Mouse (Mus musculus) small intestine, adult 2 months (tissue): Measurements from ENCODE around the gene Zfp14.

Source experiments
- CTCF ChIP-seq: fragments of 200-500 bp; IDR thresholded peaks from 2 replicates; pipeline ENCODE4 v1.5.1; 2012; ENCODE audit warnings: low read depth, mild to moderate bottlenecking, control low read depth, inconsistent platforms, low read length, moderate library complexity, mixed read lengths; ENCODE audit not compliant: insufficient replicate concordance, insufficient read length; ENCODE audit errors: extremely low read depth
- POLR2A ChIP-seq: fragments of 200-500 bp; IDR thresholded peaks from 2 replicates; pipeline ENCODE4 v1.6.1; 2012; ENCODE audit warnings: low read depth, mild to moderate bottlenecking, control low read depth, inconsistent platforms, low read length, moderate library complexity

DNA sequence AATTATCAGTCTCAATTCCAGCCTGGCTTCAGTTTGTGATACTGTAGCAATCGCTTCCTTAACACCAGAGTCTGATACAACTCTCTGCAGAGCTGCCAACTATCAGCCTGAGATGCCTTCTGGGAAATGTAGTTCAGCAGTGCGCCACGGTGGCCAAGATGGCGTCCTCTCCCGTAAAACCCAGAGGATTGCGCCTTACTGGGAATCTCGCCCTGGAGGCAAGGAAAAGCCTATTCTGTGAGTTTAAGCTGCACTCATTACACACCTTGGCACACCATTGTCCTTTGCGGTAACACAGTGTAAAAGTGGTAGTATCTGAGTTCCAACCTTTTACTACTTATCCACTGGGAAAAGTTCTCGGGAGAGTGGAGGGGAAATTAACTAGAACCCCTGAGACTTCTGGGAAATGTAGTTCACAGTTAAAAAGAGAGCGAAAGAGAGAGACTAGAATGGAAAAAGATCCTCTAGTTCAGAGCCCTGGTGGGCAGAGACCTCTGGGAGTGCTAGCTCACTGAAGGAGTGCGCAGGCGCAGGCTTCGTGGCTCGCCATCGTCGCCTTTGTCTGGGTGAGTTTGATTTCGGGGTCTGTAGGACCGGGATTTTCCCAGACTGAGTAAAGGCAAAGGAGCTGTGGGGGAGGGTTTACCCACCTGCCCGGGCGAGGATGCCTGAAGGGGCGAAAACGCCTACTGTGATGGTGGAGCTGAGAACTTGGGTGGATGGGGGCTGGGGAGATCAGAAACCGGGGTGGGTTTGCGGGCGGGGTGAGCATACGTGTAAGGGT is 43.7 kb upstream of the Zfp14 start, which contains the start of gene Zfp260:
- TF ChIP-seq CTCF (no peak), POLR2A (peak; percentile 76; the same call in 1 of the 2 replicates)
